Mouse (Mus musculus) retina, postnatal 1 day (tissue): ENCODE measurements at regions not wholly inside any gene's neighbourhood (a gene's known extent, or its start where the extent isn't known, plus 50 kb on each side); places are given as distances from the start of the nearest gene placed in this dataset.

Experiments used
- DNase-seq: peaks from one replicate; pipeline ENCODE4 v3.0.0-alpha.2; 2012

DNA sequence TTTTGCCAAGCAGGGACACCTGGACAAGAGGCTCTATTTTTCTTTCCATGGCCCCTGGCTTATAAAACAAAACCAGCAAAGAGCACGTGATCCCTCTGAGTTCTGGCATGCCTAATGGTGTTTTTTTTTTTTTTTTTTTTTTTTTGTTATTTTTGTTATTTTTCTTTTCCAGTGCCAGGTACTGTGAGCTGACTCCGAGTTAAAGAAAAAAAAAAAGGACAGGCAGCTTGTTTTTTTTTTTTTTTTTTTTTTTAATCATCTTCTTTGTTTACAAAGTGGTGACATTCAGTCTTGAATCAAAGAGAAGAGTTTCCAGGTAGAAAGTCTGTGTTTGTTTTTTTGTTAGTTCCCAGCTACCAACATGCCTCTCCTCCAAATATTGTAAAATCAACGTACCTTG, 263.8 kb downstream of the Bcl11a start:
- no peak for DNase-seq

DNA sequence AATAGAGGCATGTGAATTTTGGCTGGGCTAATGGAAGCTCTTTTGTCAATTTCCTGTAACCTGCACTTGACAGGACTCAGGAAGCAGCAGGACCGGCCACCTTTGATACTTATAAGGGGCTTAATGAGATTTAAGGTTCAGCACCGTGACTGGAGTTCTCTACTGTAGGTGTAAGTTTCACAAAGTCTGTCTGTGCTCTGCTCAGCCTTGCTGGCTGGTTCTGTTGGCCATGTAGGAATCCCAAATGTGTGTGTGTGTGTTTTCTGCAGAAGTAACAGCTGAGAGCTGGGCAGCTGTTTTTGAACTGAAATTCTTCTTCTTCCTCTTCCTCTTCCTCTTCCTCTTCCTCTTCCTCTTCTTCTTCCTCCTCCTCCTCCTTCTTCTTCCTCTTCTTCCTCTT, 264.3 kb downstream of the Bcl11a start:
- no peak for DNase-seq

DNA sequence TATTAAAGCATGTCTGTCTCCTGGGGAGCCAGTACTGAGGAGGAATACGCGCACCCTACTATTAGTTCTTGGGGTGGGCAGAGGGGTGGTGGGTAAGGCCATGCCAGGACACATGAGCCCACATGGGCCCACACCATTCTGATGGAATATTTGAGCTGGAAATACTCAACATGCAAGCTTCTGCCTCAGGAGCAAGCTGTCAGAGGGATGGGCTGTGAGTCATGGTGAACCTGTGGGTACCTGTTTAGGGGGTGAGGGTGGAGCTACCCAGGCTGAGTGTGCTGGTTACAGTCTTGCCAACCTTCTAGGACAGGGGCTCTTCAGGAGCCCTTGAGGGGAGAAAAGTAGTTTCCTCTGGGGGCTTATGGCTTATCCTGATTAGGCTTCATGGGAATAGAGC, 264.9 kb downstream of the Bcl11a start:
- no peak for DNase-seq

DNA sequence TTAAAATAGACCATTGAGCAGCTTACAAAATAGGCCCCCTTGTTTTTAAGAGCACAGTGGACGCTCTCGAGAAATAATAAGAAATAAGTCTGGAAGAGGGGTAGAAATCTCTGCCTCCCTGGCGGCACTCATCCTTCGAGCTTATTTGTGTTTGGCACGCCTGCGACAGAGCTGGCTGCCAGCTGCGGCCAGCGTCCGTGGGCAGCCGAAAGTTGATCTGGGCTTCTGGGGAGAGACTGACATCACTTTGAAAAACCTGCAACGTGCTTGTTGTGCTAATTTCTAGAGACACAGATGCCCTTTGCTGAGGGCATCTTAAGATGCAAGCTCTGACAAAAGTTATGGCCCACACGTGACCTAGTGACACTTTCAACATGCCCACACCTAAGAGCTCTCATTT, 269.4 kb downstream of the Bcl11a start:
- no peak for DNase-seq

DNA sequence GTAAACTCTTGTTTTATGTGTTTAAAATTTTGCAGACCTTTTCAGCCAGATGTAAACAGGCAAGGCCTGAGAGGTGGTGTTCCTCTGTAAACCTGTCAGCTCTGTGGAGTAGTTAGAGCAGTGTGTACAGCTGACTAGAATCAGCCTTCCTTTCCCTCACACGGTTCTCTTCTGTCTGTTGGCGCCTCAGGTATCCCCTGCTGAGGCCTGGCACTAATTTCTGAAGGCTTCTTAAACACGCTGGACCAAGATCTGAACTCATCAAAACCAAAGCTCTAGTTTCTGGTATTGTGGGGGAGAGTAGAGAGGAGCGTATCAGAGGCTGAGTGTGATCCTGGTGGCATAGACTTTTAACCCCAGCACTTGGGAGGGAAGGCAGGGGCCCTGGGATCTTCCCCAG, 270.9 kb downstream of the Bcl11a start:
- DNase-seq = no peak

DNA sequence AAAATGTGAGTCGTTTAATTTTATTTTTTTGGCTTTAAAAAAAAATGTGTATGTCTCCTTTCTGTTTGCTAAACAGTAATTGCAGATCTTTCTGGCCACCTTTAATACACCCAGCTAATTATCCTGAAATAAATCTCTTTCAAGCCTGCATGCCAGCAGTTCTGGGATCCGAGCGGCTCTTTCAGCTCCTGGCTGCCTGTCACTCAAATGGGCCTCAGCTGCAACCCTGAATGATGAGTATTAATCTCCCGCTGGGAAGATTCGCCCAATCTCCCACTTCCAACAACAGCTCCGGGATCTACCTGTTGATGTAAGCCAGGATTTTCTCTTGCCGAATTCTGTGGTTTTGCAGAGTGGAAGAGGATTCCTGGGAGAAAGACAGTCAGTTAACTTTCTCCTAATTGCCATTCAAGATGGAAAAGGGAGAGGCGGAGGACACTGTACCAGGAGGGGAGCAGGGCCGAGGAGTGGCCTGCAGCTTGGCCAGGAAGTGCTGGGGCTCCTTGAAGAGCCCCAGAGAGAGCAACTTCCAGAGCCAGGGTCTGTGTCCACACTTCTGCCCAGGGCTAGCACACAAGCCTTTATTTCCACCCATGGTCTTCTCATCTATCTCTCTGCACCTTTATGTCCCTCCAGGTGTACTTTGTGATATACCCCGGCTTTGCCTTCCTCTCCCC, 272.2 kb downstream of the Bcl11a start:
- DNase-seq = peak; percentile 38

DNA sequence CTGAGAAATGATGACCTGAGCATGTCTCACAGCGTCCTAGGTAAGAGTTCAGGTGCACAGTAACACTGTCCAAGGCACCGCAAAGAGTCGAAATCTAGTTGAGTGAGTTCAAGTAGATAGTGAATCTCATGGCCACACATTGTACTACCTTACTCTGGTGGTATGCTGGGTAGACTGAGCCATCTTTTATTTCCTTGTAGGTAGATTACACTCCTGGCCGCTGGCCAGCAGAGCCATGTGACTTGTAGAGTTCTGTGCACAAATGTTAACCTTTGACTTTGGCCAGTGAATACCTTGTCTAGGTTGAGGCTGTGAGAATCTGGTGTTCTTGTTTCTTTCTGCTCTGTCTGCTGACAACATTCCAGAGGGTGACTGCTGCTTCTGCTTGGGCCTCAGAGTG, 273.0 kb downstream of the Bcl11a start:
- no peak for DNase-seq

DNA sequence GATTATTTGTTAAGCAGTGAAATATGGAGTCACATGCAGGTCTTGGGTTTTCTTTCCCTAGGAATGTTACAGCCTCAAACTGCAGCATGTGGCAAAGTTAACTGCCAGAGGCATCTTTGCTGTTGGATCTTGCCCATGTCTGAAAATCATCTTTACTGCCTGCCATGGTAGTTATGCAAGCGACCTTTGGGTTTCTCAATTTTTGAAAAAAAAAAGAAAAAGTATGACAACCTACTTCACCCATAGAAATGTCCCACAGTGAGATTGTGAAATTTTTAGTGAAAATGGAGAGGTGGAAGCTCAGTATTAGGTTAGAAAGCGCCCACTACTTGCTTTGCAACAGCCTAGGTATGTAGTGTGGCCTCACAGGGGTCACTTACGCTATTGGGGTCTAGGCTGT, 274.2 kb downstream of the Bcl11a start:
- DNase-seq = no peak

DNA sequence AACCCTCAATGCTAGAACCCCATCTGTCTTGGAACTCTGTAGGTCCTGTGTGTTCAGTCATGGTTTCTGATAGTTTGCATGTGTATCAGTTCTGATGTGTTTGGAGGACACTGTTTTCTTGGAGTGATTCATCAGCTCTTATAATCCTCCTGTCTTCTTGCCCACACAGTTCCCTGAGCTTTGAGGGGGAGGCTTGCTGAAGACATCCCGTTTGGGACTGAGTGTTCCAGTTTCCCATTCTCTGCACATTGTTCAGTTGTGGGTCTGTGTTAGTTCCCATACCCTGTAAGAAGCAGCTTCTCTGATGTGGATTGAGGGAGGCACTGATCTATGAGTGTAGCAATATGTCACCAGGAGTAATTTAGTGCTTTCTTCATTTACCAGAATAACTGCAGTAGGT, 275.2 kb downstream of the Bcl11a start:
- DNase-seq = no peak

DNA sequence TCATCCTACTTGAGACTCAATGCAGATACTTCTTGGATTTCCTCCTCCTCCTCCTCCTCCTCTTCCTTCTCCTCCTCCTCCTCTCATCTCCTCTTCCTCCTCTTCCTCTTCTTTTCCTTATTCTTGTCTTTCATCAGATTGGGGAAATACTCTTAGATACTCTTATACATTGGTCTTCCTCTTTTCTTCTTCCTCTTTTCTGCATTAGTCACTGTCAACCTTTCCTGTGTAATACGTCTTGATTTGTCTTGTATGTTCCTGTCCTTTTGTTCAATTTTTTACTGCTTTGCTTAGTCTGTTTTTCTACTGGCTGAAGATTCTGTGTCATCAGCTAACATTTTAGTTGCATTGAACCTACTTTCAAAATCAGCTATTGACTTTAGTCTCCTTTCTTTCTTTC, 279.5 kb downstream of the Bcl11a start:
- no peak for DNase-seq

DNA sequence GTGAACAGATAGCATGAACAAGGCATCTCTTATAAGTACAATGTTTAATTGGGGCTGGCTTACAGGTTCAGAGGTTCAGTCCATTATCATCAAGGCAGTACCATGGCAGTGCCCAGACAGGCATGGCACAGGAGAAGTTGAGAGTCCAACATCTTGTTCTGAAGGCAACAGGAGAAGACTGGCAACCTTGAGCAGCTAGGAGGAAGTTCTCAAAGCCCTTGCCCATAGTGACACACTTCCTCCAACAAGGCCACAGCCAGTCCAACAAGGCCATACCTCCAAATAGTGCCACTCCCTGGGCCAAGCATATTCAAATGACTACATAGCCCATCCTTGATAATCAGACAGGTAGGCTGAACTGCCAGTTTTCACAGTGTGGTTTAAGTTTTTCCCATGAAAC, 281.2 kb downstream of the Bcl11a start:
- no peak for DNase-seq

DNA sequence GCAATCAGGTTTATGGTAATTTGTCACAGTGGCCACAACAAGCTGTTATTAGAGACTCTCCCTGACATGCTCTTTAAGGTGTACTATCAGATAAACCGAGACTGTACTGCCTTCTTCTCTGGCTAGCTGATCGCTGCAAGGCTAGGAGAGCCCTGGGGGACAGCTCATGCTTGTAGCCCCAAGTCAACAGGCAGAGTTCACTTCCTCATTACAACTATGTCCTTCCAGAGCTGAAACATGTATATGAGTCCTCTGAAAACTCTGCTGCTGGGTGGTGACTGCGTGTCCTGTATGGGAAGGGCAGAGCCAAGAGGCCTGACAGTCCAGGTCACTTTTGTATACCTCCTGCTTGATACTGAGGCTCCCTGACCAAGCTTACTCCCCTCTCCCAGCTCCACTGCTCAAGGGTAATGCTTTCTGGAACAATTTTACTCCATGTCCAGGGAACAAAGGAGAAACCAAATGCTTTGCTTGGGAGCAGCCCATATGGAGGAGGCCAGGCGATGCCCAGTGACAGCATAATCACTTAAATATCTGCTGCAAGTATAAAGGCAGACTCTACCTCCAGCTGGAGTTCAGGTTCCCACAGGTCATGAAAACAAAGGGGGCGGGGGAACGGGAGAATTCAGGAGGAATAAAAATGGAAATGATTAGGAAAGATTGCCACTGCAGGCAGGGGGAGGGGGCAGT, 284.3 kb downstream of the Bcl11a start:
- peak; percentile 22 for DNase-seq

DNA sequence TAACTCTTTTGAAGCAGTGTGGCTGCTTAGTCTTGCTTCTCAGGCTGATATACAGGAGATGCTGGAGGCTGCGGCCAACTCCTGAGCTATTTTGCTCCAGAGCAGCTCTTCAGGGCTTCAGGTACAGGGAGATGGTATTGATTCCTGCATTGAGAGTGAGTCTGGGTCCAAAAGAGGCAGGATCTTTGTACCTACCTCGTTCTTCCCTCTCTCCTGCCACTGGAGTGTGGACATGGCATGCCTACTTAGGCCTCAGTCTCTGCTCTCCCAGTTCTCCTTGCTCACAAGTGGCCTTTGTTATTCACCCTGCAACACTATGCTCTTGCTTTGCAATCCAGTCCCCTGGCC, 284.8 kb downstream of the Bcl11a start:
- no peak for DNase-seq

DNA sequence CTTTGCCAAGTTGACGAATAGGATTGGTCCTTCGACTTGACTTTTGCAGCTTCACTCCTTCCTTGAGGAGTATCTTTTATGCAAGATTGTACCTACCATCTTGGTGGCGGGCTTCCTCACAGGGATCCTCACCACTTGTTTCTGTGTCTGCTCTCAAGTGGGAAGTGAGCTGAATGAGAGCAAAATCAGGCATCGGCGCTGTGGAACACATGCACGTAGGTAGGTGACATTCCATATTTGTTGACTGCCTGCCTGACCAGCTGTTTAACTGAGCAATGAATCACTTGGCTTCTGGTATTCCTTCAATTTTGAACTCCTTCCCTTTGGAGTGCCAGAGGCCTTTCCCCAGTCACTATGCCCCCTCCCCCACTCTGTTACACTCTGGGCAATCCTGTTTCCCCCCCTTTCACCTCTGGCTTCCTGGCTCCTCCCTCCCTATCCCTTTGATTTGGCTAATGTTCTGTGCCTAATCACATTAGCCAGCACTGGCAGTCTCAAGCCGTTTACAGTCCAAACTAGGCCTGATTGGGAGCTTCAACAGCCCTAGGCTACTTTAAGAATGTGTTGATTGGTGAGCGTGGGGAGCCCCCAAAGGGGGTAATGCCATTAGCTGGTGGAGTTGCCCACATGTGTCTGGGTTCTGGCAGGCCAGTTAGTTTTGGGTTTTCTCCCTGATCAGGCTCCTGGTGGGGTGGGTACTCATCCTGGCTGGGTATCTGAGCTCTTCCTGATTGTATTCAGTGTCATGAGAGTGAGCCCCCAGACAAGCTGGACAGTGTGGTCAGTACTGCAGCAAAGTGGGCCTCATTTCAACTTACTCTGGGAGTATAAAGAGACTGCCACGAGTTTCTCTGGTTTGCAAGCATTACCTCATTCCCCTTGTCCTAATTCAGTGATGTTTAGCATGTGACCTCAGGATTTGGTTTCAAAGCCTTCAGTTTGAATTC, 285.8 kb downstream of the Bcl11a start:
- peak; percentile 79 for DNase-seq

DNA sequence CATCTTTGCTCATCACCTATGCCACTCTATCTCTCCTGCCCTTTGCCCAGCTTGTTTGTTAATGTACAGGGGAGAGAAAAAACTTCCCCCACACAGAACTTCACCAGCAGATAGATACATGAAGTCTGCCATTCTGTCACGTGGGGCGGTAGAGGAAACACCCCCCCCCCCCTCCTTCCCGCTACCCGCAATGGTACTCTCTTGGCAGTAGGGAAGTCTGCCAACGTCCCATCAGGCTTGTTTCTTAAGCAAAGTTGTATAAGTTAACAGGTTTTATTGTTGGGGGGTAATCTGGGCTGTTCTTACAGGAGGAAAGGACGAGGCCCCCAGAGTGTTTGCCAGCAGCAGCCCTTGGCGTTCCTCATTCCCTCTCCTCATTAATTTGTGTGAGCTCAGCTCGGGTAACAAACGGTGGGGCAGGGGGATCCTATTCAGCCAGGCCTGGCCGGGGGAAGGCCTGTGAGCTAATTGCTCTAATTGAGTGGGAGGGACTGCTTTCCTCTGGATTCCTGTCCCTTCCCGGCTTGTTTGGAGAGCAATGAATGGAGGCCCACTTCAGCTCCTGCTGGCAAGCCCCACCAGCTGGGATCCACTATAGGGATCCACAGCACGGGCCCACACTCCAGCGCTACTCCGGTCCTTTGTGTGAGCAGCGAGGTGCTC, 292.5 kb downstream of the Bcl11a start:
- DNase-seq = peak; percentile 96

DNA sequence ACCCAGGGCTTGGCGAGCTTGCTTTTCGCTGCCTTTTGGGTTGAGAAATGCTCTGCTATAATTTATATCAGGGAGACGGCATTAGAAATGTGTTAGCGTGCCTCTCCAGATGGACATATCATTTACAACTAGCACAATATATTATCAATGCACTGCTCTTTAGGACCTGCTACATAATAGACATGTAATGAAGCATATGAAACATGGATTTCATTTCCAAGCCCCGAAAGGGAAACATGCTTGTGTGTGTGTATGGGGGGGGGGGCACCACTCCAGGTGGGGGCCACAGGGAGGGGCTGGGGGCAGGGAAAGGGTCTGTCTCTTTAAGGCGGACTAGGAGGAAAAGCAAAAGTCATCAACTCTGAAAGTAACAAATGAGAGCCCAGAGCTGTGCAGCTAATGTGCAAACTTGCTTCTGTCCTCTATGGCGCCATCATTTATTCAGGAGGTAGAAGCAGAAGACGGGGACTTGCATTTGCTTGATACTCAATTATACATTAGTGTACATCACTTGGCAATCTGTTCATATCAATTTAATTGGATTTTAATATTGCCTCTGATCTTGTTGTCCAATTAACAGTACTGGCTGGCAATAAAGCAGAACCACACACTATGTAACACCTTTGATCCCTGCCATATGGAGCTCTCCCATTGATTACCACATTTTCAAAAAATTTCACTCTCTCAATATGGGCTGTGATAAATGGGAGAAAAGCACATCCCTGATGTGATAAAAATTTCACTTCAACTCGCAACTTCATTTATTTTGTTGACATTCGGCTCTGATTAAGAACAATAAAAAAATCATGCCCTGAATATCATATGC, 293.2 kb downstream of the Bcl11a start:
- peak; percentile 78 for DNase-seq

DNA sequence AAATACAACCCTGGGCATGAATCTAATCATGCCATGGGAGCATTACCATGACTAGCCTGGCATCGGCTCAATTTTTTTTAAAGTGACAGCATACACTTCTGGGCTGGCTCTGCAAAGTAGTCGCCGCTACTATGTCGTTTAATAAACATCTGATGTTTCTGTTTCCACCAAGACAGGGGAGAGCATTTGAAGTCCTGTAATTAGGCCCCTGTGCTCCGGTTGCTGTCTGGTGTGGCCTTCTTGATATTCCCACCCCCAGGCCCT, 293.8 kb downstream of the Bcl11a start:
- DNase-seq = no peak

DNA sequence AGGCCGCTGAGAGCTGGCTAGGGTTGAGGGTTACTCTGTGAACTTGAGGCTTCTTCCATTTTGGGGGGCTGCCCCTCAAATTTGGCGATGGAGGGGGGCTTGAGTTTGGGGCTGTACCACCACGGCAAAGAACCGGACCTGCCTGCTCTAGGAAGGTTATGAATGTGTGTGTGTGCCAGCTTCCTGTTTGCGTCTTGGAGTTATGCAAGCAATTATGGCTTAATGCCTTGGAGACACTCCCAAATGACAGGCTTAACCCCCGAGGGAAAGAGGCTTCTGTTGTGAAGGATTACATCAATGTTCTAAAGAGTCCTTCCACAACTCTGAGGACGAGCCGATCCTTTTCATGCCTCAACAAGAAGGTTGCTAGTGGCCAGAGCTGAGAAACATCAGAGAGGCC, 294.1 kb downstream of the Bcl11a start:
- DNase-seq = peak; percentile 44

DNA sequence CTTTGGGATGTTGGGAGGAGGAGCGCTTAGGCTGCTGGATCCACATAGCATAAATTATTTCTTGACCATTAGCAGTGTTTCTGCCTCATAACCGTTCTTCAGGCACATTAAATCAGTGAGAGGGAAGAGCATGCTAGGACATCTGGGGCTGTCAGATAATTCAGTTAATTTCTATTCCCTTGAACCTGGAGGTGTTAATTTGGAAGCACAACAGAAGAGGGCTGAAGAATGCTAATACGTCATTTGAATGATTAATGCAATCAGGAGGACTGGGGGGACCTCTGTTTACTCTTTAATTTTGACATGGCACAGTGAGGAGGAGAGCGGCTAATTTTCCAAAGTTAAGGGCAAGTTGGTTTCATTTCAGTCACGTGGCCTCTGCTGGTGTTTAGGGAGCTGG, 294.8 kb downstream of the Bcl11a start:
- peak; percentile 35 for DNase-seq

DNA sequence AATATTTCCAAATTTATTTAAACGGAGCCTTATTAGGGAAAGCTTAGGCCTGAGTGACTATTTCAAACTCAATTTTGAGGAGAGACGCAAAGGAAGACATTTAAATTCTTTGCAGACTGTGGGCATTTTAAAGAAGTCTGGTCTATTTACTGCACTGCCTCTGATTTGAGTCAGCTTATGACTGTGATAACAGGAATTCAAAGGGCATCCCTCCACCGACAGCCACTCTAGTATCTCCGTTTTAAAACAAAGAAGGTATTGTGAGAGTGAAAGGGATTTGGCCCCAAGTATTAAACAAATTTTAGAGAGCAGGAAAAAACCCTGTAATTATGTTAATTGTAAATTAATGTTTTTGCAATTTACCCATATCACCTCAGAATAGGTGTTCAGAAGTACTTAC, 295.4 kb downstream of the Bcl11a start:
- DNase-seq = no peak

DNA sequence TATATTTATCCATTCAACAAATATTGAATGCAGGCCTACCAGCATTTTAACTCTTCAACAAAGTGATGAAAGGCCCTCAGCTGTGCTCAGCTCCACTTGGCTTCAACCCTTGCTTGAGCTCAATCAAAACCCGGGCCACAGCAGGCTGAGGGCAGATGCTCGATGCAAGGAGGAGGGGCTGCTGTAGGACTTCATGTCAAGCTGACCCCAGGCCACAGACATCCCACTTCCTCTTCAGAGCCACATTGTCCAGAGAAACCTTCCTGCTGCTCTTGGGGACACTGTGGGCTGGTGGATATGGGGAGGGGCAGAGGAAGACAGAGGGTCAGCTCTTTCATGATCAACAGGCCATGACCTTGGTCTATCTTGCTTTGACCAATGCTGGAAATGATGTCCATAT, 299.7 kb downstream of the Bcl11a start:
- DNase-seq = no peak

DNA sequence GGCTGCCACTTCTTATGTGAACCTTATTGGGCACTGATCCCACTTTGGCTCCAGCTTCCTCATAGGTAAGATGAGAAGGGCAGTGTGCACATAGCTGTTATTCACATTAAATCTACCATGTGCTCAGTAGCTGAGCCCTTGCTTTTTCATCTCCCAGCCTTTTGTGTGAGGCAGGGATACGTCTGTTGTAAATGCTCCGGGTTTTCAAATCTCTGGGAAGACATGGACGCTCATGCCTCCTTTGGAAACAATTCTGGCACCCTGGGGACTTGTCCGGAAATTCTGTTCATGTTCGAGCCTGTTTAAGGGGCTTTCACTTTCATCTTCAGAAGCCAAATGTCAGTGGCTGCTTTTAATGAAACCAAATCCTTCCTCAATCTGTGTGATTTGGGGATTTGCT, 312.7 kb downstream of the Bcl11a start:
- no peak for DNase-seq

DNA sequence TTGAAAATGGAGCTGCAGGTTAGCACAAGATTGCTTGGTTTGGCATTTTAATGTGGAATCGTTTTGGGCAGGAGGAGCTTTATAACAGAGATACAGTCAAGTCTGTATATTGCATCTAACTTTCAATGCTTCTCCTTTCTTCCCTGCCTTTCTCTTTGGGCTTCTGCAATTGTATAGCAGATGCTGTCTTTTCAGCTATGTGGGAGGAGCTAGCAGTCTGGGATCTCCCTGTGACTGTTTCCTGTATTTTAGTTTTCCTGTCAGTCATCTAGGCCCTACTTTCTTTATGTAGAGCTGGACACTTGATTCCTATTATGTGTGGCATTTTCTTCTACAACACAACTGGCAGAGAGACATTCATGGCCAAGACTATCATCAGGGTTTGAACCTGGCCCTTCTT, 313.5 kb downstream of the Bcl11a start:
- DNase-seq = no peak
